Mouse (Mus musculus) adrenal gland, postnatal 36 days (tissue): Measurements from ENCODE around the gene Mfap3. TPM values are rescaled to one million over a fixed set of nuclear protein-coding genes. Genes with fewer than 3 reads are reported as not detected.

ENCODE experiments used
- DNase-seq, 2 experiments: peaks; one replicate each; pipeline ENCODE4 v3.0.0; 2021; ENCODE audit warnings: mixed read lengths in 1 of 2
- long read RNA-seq, 2 experiments: library from polyadenylated mRNA; stranded (forward); transcript quantifications; one replicate each; pipeline ENCODE4 v2.0.0; 2021; ENCODE audit warnings: borderline sequencing depth in 2 of 2
- total RNA-seq, 2 experiments: library from RNA; stranded (reverse); gene quantifications; 2 replicates each; pipeline ENCODE4 v1.2.3; 2021

Gene Mfap3
- total RNA-seq = 10 to 100 TPM; 25.5 to 29.7 TPM
- long read RNA-seq, experiment 1, full-length matches to known transcripts = 15 of 18 reads
- long read RNA-seq, experiment 1, partial matches to known transcripts = 2 of 18 reads
- long read RNA-seq, experiment 1, other reads (novel, unspliced or antisense) = 1 of 18 reads
- long read RNA-seq, experiment 2, full-length matches to known transcripts = 5 of 6 reads
- long read RNA-seq, experiment 2, partial matches to known transcripts = 0 of 6 reads
- long read RNA-seq, experiment 2, other reads (novel, unspliced or antisense) = 1 of 6 reads

- DNase-seq = peak; percentile 95 to 96
Measured at GRCm38 (mm10) chr11:57518091-57518750, at the start of gene Mfap3, which contains the start of gene Fam114a2. Mfap3 (plus strand) TSS chr11:57518664. Fam114a2 (minus strand) TSS chr11:57518617.

- no peak for DNase-seq
Measured at GRCm38 (mm10) chr11:57468706-57469105, 49.8 kb upstream of the Mfap3 start.

GRCm38 (mm10) chr11:57470056-57470455 lies 48.4 kb upstream of the Mfap3 start:
- DNase-seq = no peak

- DNase-seq = no peak
Measured at GRCm38 (mm10) chr11:57470979-57471378, 47.5 kb upstream of the Mfap3 start.

GRCm38 (mm10) chr11:57474296-57474941 lies 44.0 kb upstream of the Mfap3 start:
- no peak for DNase-seq

- DNase-seq = peak; percentile 57 to 65
Measured at GRCm38 (mm10) chr11:57475119-57475518, 43.3 kb upstream of the Mfap3 start.

- no peak for DNase-seq
Measured at GRCm38 (mm10) chr11:57478077-57478476, 40.4 kb upstream of the Mfap3 start.

GRCm38 (mm10) chr11:57488436-57488835 lies 30.0 kb upstream of the Mfap3 start:
- no peak for DNase-seq

- DNase-seq = peak; percentile 33 to 37
Measured at GRCm38 (mm10) chr11:57496462-57497039, 21.9 kb upstream of the Mfap3 start.

GRCm38 (mm10) chr11:57497701-57498100 lies 20.8 kb upstream of the Mfap3 start:
- no peak for DNase-seq

GRCm38 (mm10) chr11:57498215-57498614 lies 20.2 kb upstream of the Mfap3 start:
- no peak for DNase-seq

GRCm38 (mm10) chr11:57503155-57503554 lies 15.3 kb upstream of the Mfap3 start:
- DNase-seq = no peak

- no peak for DNase-seq
Measured at GRCm38 (mm10) chr11:57506899-57507298, 11.6 kb upstream of the Mfap3 start.

- no peak for DNase-seq
Measured at GRCm38 (mm10) chr11:57515218-57515617, 3.2 kb upstream of the Mfap3 start.

- DNase-seq = no peak
Measured at GRCm38 (mm10) chr11:57516946-57517441, 1.5 kb upstream of the Mfap3 start.

GRCm38 (mm10) chr11:57518751-57519148 lies 286 bp downstream of the Mfap3 start:
- no peak for DNase-seq

- no peak for DNase-seq
Measured at GRCm38 (mm10) chr11:57519304-57519703, 840 bp downstream of the Mfap3 start.

- no peak for DNase-seq
Measured at GRCm38 (mm10) chr11:57521206-57521605, 2.7 kb downstream of the Mfap3 start.

- no peak for DNase-seq
Measured at GRCm38 (mm10) chr11:57522046-57522445, 3.6 kb downstream of the Mfap3 start.

- no peak for DNase-seq
Measured at GRCm38 (mm10) chr11:57523418-57523817, 5.0 kb downstream of the Mfap3 start.

GRCm38 (mm10) chr11:57524597-57524996 lies 6.1 kb downstream of the Mfap3 start:
- DNase-seq = no peak

GRCm38 (mm10) chr11:57525900-57526299 lies 7.4 kb downstream of the Mfap3 start:
- peak; percentile 29 to 41 for DNase-seq

GRCm38 (mm10) chr11:57527506-57527905 lies 9.0 kb downstream of the Mfap3 start:
- no peak for DNase-seq
